Mouse (Mus musculus) midbrain, embryonic 15.5 days (tissue): ENCODE measurements around the gene Kcnk3. TPM values are rescaled to one million over a fixed set of nuclear protein-coding genes. Genes with fewer than 3 reads are reported as not detected.

Experiments used
- ATAC-seq: fragments of 200-750 bp; cut with Nextera tagmentation; replicated peaks from 2 replicates; pipeline ENCODE4 v1.8.0; 2017; ENCODE audit warnings: moderate TSS enrichment
- H3K27ac ChIP-seq: fragments of 300-500 bp; sonication (generic); 2 replicates; pipeline ENCODE4 v1.5.1; 2015; ENCODE audit warnings: mild to moderate bottlenecking, inconsistent platforms
- H3K27me3 ChIP-seq: fragments of 300-500 bp; sonication (generic); replicated peaks from 2 replicates; pipeline ENCODE4 v1.6.1; 2015; ENCODE audit warnings: inconsistent platforms
- H3K36me3 ChIP-seq: fragments of 300-500 bp; sonication (generic); replicated peaks from 2 replicates; pipeline ENCODE4 v1.6.1; 2015; ENCODE audit warnings: inconsistent platforms
- H3K4me1 ChIP-seq: fragments of 300-500 bp; sonication (generic); 2 replicates; pipeline ENCODE4 v1.6.1; 2015; ENCODE audit warnings: inconsistent platforms
- H3K4me2 ChIP-seq: fragments of 300-500 bp; sonication (generic); 2 replicates; pipeline ENCODE4 v1.6.1; 2015; ENCODE audit warnings: inconsistent platforms, mild to moderate bottlenecking, moderate library complexity
- H3K4me3 ChIP-seq: fragments of 300-500 bp; sonication (generic); 2 replicates; pipeline ENCODE4 v1.5.1; 2015; ENCODE audit warnings: mild to moderate bottlenecking, inconsistent platforms
- H3K9ac ChIP-seq: fragments of 300-500 bp; sonication (generic); 2 replicates; pipeline ENCODE4 v1.6.1; 2015; ENCODE audit warnings: mild to moderate bottlenecking, inconsistent platforms
- H3K9me3 ChIP-seq: fragments of 300-500 bp; sonication (generic); 2 replicates; pipeline ENCODE4 v1.6.1; 2016; ENCODE audit warnings: inconsistent platforms
- WGBS: fragments of 180-500 bp; shearing (Covaris S2); methylation state at CpG from one replicate; pipeline ENCODE4 v1.1.7; 2015; ENCODE audit warnings: mixed read lengths; 5-methylcytosine and 5-hydroxymethylcytosine counted together
- microRNA-seq: library from miRNA; unstranded; fragments of <30 nt; microRNA quantifications from one replicate; pipeline ENCODE4, GENCODE M21; 2016
- polyA plus RNA-seq: library from polyadenylated mRNA; unstranded; fragments of >200 nt; fragmentation: Nextera tagmentation; extraction: Ambion mirVana; gene quantifications from 2 replicates; pipeline ENCODE4 v1.2.1, GENCODE M21; 2015

Kcnk3 gene
- polyA plus RNA-seq, 1 experiment from 2014 or later: 6.7 TPM

DNA sequence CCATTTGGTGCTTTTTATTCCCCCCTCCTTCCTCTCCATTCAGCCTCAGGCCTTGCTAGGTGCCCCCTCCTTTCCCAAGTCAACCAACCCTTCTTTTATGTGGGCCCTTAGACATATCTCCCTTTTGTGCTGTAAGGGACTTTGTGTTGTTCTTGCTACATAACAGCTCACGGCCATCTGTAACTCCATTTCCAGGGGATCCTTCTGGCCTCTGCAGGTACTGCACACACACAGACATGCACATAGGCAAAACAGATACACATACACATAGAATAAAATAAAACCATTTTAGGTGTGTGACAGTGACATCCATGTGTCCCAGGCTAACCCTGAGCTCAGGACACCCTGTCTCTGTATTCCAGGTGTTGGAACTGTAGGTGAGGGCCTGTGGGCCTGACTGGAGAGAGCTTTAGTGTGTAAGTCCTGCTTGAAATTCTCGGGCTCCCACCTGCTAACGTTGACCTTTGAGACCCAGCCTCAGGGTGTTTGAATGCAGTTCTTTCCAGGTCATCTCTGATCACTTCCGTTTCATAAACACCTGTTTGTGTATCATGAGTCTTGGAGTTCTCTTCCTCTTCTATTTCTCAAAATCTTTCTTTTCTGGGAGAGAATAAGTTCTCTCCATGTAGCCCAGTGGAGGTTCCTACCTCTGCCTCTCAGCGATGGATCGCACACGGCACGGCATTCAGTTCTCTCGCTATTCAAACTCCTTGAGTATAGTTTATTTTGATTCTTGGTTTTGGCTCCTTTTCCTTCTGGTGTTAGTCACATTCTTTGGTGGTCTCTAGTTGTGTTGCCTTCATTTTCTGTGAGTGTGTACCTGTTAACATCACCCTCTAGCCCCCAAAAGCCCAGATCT is 80.9 kb downstream of the Kcnk3 start:
- H3K36me3 ChIP-seq: no peaks in the 10 kb centered on the region
- no peaks in the 10 kb centered on the region for H3K27me3 ChIP-seq
- H3K27ac ChIP-seq: no peak overlapping the region
- WGBS: 93% methylated on average over 9 of the region's 9 CpGs
- no peak overlapping the region for H3K4me2 ChIP-seq
- H3K4me3 ChIP-seq: no peak overlapping the region
- no peak for ATAC-seq
- H3K4me1 ChIP-seq: peaks cover 10% of the 10 kb centered on the region
- no peaks in the 10 kb centered on the region for H3K9me3 ChIP-seq
- H3K9ac ChIP-seq: no peak overlapping the region

DNA sequence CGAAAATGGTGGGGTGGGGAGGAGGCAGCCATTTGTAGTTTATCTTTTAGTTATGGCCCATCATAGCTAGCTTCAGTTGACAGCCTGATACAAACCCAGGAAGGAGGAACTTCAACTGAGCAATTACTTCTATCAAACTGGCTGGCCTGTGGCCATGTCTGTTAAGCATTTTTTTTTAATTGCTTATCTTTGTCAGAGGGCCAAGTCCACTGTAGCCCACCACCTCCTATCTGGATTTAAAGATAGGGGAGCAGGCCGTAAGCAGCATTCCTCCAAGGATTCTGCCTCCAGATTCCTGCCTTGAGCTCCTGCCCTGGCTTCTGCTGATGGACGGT is 81.5 kb downstream of the Kcnk3 start:
- Histone ChIP-seq H3K9me3 (no peaks in the 10 kb centered on the region), H3K4me2 (no peak overlapping the region), H3K4me1 (peaks cover 10% of the 10 kb centered on the region), H3K36me3 (no peaks in the 10 kb centered on the region), H3K27ac (no peak overlapping the region), H3K9ac (no peak overlapping the region), H3K27me3 (no peaks in the 10 kb centered on the region), H3K4me3 (no peak overlapping the region)
- no peak for ATAC-seq
- WGBS: 91% methylated on average over 3 of the region's 3 CpGs

DNA sequence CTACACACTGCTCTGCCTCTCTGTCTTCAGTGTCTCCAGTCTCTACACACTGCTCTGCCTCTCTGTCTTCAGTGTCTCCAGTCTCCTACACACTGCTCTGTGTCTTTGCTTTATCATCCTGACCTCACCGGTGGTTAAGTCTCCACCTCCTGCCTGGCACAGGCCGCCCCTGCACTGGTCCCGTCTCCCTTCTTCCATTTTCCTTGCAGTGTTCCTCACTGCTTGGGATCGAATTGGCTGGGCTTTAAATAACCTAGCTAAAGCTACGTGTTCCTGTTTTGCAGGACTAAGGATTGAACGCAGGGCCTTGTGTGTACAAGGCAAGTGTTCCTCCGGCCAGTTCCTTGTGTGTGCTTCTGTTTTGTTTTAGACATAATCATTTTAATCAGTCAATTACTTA is 82.1 kb downstream of the Kcnk3 start:
- Histone ChIP-seq H3K27me3 (no peaks in the 10 kb centered on the region), H3K36me3 (no peaks in the 10 kb centered on the region), H3K4me1 (peaks cover 10% of the 10 kb centered on the region), H3K9me3 (no peaks in the 10 kb centered on the region), H3K4me2 (no peak overlapping the region), H3K27ac (no peak overlapping the region), H3K9ac (no peak overlapping the region), H3K4me3 (no peak overlapping the region)
- WGBS: 92% methylated on average over 7 of the region's 7 CpGs
- no peak for ATAC-seq

DNA sequence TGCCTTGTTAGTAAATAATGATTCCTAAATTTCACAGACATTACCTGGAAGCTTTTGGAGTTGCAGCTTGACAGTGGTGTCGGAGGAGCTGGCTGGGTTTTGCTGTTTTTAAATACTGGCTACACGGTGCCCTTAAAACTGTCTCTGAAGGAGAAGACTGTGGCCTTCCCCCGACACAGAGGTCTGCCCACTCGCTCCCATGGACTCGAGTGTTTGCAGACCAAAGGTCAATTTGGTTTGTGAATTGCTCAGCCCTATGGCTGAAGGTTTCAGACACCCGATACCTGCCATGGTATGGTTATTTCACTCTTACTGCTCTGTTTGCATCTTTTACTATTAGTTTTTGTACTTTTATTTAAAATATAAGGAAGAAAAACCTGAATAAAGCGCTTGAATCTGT is 86.0 kb downstream of the Kcnk3 start:
- no peak overlapping the region for H3K4me3 ChIP-seq
- no peaks in the 10 kb centered on the region for H3K36me3 ChIP-seq
- H3K4me2 ChIP-seq: no peak overlapping the region
- no peak for ATAC-seq
- no peaks in the 10 kb centered on the region for H3K27me3 ChIP-seq
- WGBS: 87% methylated on average over 7 of the region's 7 CpGs
- H3K9ac ChIP-seq: no peak overlapping the region
- H3K9me3 ChIP-seq: no peaks in the 10 kb centered on the region
- no peaks in the 10 kb centered on the region for H3K4me1 ChIP-seq
- no peak overlapping the region for H3K27ac ChIP-seq

Small RNA genes lying within 50 kb of the gene (microRNA-seq; reads per million reads assigned to microRNA genes)
- not detected for gene Mir5625

Other genes starting within 250 kb of the Kcnk3 start
- 4.0 TPM in 2 replicates for gene Otof, start 126.2 kb upstream of the Kcnk3 start, polyA plus RNA-seq
- gene 1700001C02Rik, start 122.1 kb upstream of the Kcnk3 start, polyA plus RNA-seq: 0.96 and 1.2 TPM in 2 replicates
- gene Cib4, start 42.3 kb upstream of the Kcnk3 start, polyA plus RNA-seq: not detected in 2 replicates
- 33.0 and 33.1 TPM in 2 replicates for gene Slc35f6, start 59.8 kb downstream of the Kcnk3 start, polyA plus RNA-seq
- gene Cenpa, start 78.6 kb downstream of the Kcnk3 start, polyA plus RNA-seq: 39.4 and 45.3 TPM in 2 replicates
- gene Dpysl5, start 123.4 kb downstream of the Kcnk3 start, polyA plus RNA-seq: 280 and 293 TPM in 2 replicates
- 164 and 166 TPM in 2 replicates for gene Mapre3, start 226.5 kb downstream of the Kcnk3 start, polyA plus RNA-seq